Mouse (Mus musculus): ENCODE measurements around the gene Grid2ip. TPM values are rescaled to one million over a fixed set of nuclear protein-coding genes. Genes with fewer than 3 reads are reported as not detected.

Gene Grid2ip
- 0.33 and 0.44 TPM in 2 replicates for polyA plus RNA-seq (2015; fragmentation: Nextera tagmentation; extraction: Ambion mirVana)

GRCm38 (mm10) chr5:143356686-143357388, at the start of gene Grid2ip:
TSS of gene Grid2ip (plus strand) at chr5:143357338.
- H3K4me2 ChIP-seq, result peak within 1 kb of the TSS; percentile 37
- no peak within 1 kb of the TSS for H3K9ac ChIP-seq
- no peaks in the 10 kb centered on the region for H3K36me3 ChIP-seq (replicated peaks)
- no peaks in the 10 kb centered on the region for H3K9me3 ChIP-seq
- 18% methylated on average over 17 of the region's 17 CpGs for WGBS
- H3K4me1 ChIP-seq, result peaks cover 5% of the 10 kb centered on the region; the same call in 1 of the 2 replicates
- peak within 1 kb of the TSS; percentile 16; the same call in 1 of the 2 replicates for H3K4me3 ChIP-seq
- H3K27ac ChIP-seq, result no peak within 1 kb of the TSS
- no peak for ATAC-seq (replicated peaks)
- peaks cover 9% of the 10 kb centered on the region; the same call in 1 of the 2 replicates for H3K27me3 ChIP-seq (replicated peaks)

- H3K9ac ChIP-seq, result no peak overlapping the region
- H3K27ac ChIP-seq, result no peak overlapping the region
- no peaks in the 10 kb centered on the region for H3K27me3 ChIP-seq (replicated peaks)
- H3K9me3 ChIP-seq, result no peaks in the 10 kb centered on the region
- ATAC-seq (replicated peaks), result no peak
- H3K4me3 ChIP-seq, result no peak overlapping the region
- H3K36me3 ChIP-seq (replicated peaks), result peaks cover 39% of the 10 kb centered on the region
- H3K4me1 ChIP-seq, result peaks cover 27% of the 10 kb centered on the region
- 93% methylated on average over 5 of the region's 5 CpGs for WGBS
- no peak overlapping the region for H3K4me2 ChIP-seq
These were observed 48.3 kb upstream of the Grid2ip start for GRCm38 (mm10) chr5:143308825-143309224.

GRCm38 (mm10) chr5:143309916-143310315, 47.2 kb upstream of the Grid2ip start:
- H3K27me3 ChIP-seq (replicated peaks), result no peaks in the 10 kb centered on the region
- ATAC-seq (replicated peaks), result no peak
- H3K27ac ChIP-seq, result no peak overlapping the region
- H3K4me3 ChIP-seq, result no peak overlapping the region
- no peaks in the 10 kb centered on the region for H3K9me3 ChIP-seq
- H3K4me2 ChIP-seq, result no peak overlapping the region
- WGBS, result 95% methylated on average over 7 of the region's 7 CpGs
- peaks cover 30% of the 10 kb centered on the region for H3K4me1 ChIP-seq
- no peak overlapping the region for H3K9ac ChIP-seq
- H3K36me3 ChIP-seq (replicated peaks), result peaks cover 39% of the 10 kb centered on the region

DNA sequence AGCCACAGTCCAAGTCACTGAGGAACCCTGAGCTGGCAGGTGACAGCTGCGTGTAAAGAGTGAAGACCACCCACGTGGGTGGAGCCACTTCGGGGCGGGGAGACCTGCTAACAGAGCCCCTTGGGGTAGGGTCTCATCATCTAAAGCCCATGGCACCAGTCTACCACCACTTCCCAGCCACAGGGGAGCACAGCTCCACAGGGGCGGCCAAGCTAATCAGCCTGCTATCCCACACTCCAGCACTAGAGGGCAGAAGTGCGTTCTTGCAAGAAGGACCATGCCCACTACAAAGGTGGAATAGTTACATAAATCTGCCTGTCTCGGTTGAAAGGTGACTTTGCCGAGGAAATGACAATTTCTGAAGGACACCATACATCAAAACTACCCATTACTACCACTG, 45.3 kb upstream of the Grid2ip start:
- no peaks in the 10 kb centered on the region for H3K27me3 ChIP-seq (replicated peaks)
- H3K9me3 ChIP-seq, result no peaks in the 10 kb centered on the region
- H3K4me2 ChIP-seq, result peak overlapping the region; percentile 0; the same call in 1 of the 2 replicates
- H3K36me3 ChIP-seq (replicated peaks), result peaks cover 29% of the 10 kb centered on the region; the same call in 1 of the 2 replicates
- no peak overlapping the region for H3K9ac ChIP-seq
- H3K27ac ChIP-seq, result no peak overlapping the region
- no peak for ATAC-seq (replicated peaks)
- 68% methylated on average over 8 of the region's 8 CpGs for WGBS
- H3K4me3 ChIP-seq, result no peak overlapping the region
- H3K4me1 ChIP-seq, result peaks cover 30% of the 10 kb centered on the region

GRCm38 (mm10) chr5:143314183-143314729, 42.9 kb upstream of the Grid2ip start:
- peaks cover 30% of the 10 kb centered on the region for H3K4me1 ChIP-seq
- peak overlapping the region; percentile 88 for H3K4me2 ChIP-seq
- WGBS, result 1% methylated on average over 16 of the region's 16 CpGs
- H3K27me3 ChIP-seq (replicated peaks), result no peaks in the 10 kb centered on the region
- H3K9me3 ChIP-seq, result no peaks in the 10 kb centered on the region
- peak overlapping the region; percentile 99 for H3K27ac ChIP-seq
- ATAC-seq (replicated peaks), result peak; percentile 16; the same call in 1 of the 2 replicates
- peak overlapping the region; percentile 96 for H3K4me3 ChIP-seq
- H3K36me3 ChIP-seq (replicated peaks), result peaks cover 36% of the 10 kb centered on the region; the same call in 1 of the 2 replicates
- H3K9ac ChIP-seq, result peak overlapping the region; percentile 98

GRCm38 (mm10) chr5:143314730-143315513, 42.2 kb upstream of the Grid2ip start, which contains the start of gene E130309D02Rik:
TSS of gene E130309D02Rik (minus strand) at chr5:143315360.
- H3K9ac ChIP-seq, result peak within 1 kb of the TSS; percentile 98
- H3K27ac ChIP-seq, result peak within 1 kb of the TSS; percentile 99
- no peaks in the 10 kb centered on the region for H3K27me3 ChIP-seq (replicated peaks)
- H3K4me3 ChIP-seq, result peak within 1 kb of the TSS; percentile 96
- peak within 1 kb of the TSS; percentile 88 for H3K4me2 ChIP-seq
- peaks cover 42% of the 10 kb centered on the region; the same call in 1 of the 2 replicates for H3K36me3 ChIP-seq (replicated peaks)
- no peaks in the 10 kb centered on the region for H3K9me3 ChIP-seq
- peak; percentile 86 for ATAC-seq (replicated peaks)
- WGBS, result under 1% methylated on average over 93 of the region's 101 CpGs
- peaks cover 30% of the 10 kb centered on the region for H3K4me1 ChIP-seq

DNA sequence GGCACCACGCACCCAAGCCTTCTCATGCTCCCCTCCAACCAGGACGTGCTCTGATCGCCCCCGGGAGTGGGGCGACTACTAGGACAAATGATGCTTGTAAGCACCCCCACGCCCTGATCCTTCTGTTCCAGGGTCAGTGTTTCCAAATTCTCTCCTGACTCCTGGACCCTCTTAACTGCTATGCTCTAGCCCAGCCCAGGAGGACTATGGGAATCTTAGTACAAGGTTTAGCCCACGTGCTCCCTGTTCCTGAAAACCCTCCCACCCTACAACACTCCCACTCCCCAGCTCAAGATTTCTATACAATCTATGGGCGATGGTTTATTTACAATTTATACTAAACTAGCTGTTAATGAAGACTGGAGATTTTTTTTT, 41.6 kb upstream of the Grid2ip start:
- Histone ChIP-seq H3K9me3 (no peaks in the 10 kb centered on the region), H3K36me3 (replicated peaks) (peaks cover 42% of the 10 kb centered on the region; the same call in 1 of the 2 replicates), H3K27me3 (replicated peaks) (no peaks in the 10 kb centered on the region), H3K27ac (peak overlapping the region; percentile 99; the same call in 1 of the 2 replicates), H3K9ac (no peak overlapping the region; the same call in 1 of the 2 replicates), H3K4me3 (peak overlapping the region; percentile 96), H3K4me2 (peak overlapping the region; percentile 88), H3K4me1 (peaks cover 30% of the 10 kb centered on the region)
- WGBS, result 12% methylated on average over 8 of the region's 8 CpGs
- ATAC-seq (replicated peaks), result peak; percentile 48

DNA sequence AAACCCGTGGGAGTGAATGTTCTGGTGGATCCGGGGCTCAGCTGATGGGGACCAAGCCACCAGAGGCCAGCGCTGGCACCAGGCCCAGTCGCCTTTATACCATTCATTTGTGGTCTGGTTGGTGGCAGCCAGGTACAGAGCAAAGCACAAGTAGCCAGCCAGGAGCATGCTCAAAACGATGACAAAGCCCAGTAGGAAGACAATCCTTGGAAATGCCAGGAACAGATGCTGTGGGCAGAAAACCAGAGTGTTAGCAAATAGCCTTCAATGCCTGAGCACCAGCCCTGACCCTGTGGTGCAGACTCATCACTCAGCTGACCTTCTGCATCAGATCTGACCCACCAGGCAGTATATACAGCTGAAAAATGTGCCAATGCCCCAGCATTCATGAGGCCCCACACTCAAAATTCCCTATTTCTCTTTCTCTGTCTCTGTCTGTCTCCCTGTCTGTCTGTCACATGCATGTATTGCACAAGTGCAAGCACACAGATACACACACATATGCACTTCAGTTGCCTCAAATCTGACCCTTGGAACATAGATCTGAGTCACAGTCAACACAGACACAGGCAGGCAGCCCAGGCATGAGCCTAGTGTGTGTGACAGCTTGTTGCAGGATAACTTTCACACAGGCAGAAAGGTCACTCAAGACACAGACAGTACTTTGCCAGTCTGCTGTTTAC, 40.4 kb upstream of the Grid2ip start:
- H3K4me1 ChIP-seq, result peaks cover 21% of the 10 kb centered on the region
- peaks cover 32% of the 10 kb centered on the region; the same call in 1 of the 2 replicates for H3K36me3 ChIP-seq (replicated peaks)
- H3K9ac ChIP-seq, result no peak overlapping the region
- no peak for ATAC-seq (replicated peaks)
- WGBS, result 89% methylated on average over 5 of the region's 5 CpGs
- no peaks in the 10 kb centered on the region for H3K9me3 ChIP-seq
- no peak overlapping the region for H3K27ac ChIP-seq
- H3K4me2 ChIP-seq, result no peak overlapping the region
- H3K27me3 ChIP-seq (replicated peaks), result no peaks in the 10 kb centered on the region
- H3K4me3 ChIP-seq, result no peak overlapping the region

DNA sequence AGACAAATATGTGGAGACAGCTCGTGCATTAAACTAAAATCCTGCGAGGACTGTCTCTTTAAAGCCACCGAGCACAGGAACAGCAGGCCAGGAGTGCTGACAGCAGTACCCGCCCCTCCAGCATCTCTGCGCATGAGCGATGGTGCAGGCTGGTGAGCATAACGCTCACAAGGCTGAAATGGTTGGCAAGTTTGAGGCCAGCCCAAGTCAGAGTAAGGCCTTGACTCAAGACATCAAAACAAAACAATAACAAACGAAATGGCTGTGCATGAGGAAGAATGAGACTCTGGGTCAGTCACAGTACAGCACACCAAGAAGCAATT, 39.9 kb upstream of the Grid2ip start:
- no peak for ATAC-seq (replicated peaks)
- Histone ChIP-seq H3K4me1 (peaks cover 18% of the 10 kb centered on the region), H3K9ac (no peak overlapping the region), H3K27ac (no peak overlapping the region), H3K4me3 (no peak overlapping the region), H3K4me2 (no peak overlapping the region), H3K36me3 (replicated peaks) (peaks cover 28% of the 10 kb centered on the region; the same call in 1 of the 2 replicates), H3K9me3 (no peaks in the 10 kb centered on the region), H3K27me3 (replicated peaks) (no peaks in the 10 kb centered on the region)
- WGBS, result 87% methylated on average over 8 of the region's 8 CpGs

GRCm38 (mm10) chr5:143328690-143329495, 28.2 kb upstream of the Grid2ip start, which contains the start of gene Zdhhc4:
TSS of gene Zdhhc4 (minus strand) at chr5:143329256.
- peak within 1 kb of the TSS; percentile 60 for H3K9ac ChIP-seq
- peak within 1 kb of the TSS; percentile 83 for H3K4me2 ChIP-seq
- peak within 1 kb of the TSS; percentile 80 for H3K27ac ChIP-seq
- WGBS, result under 1% methylated on average over 57 of the region's 57 CpGs
- H3K4me1 ChIP-seq, result peaks cover 20% of the 10 kb centered on the region
- H3K9me3 ChIP-seq, result no peaks in the 10 kb centered on the region
- peak; percentile 79 for ATAC-seq (replicated peaks)
- peak within 1 kb of the TSS; percentile 78 for H3K4me3 ChIP-seq
- peaks cover 15% of the 10 kb centered on the region for H3K36me3 ChIP-seq (replicated peaks)
- no peaks in the 10 kb centered on the region for H3K27me3 ChIP-seq (replicated peaks)

DNA sequence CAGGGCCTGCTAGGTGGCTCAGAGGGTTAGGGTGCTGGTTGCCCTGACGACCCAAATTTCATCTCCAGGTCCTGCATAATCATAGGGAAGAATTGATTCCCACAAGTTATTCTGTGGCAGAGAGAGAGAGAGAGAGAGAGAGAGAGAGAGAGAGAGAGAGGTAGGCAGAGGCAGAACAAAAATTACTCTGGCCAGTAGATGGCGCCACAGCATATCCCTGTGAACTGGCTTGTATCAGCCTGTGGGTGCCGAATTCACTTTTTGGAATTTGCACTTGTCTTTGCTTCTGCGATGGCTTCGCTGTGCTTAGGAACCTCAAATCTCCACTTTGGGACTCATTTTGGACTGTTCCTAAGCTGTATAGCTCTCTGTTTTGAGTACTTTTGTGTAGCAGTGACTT, 23.3 kb upstream of the Grid2ip start:
- H3K4me3 ChIP-seq, result no peak overlapping the region
- no peaks in the 10 kb centered on the region; the same call in 1 of the 2 replicates for H3K27me3 ChIP-seq (replicated peaks)
- H3K4me2 ChIP-seq, result no peak overlapping the region
- no peak for ATAC-seq (replicated peaks)
- no peaks in the 10 kb centered on the region for H3K9me3 ChIP-seq
- 16% methylated on average over 5 of the region's 5 CpGs for WGBS
- peak overlapping the region; percentile 18; the same call in 1 of the 2 replicates for H3K9ac ChIP-seq
- peaks cover 7% of the 10 kb centered on the region for H3K4me1 ChIP-seq
- H3K36me3 ChIP-seq (replicated peaks), result no peaks in the 10 kb centered on the region
- H3K27ac ChIP-seq, result no peak overlapping the region
